Mouse (Mus musculus): Measurements from ENCODE around the gene Pld5. TPM values are rescaled to one million over a fixed set of nuclear protein-coding genes. Genes with fewer than 3 reads are reported as not detected.
A peak's percentile ranks its signal among the peaks of the same experiment; 100 is the strongest.

Gene Pld5
- total and polyA plus RNA-seq, 2 experiments from 2014 or later: 4.9 to 6.1 TPM

DNA sequence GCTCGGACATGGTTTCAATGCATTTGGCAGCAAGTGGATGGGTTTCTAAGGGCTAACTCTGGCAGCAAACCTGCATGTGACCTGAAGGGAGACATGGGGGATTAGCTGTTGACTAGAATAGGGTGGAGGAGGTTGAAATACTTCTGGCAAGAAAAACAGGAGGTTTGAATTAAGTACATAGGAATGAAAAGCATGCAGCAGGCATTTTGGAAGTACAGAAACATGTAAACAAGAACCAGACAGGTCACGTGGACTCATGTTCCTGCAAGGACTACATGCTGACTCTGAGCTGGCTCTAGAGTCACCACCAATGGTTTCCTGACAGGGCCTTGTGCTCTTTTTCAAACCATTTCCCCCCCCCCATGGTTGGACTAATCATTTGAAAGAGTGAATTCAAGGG is 183.0 kb downstream of the Pld5 start:
- H3K9me3 ChIP-seq (ENCODE audit: low read length): no peaks in the 10 kb centered on the region
- no peak for TF ChIP-seq CTCF (IDR thresholded peaks at IDR 0.05)
- no peaks in the 10 kb centered on the region for H3K27me3 ChIP-seq (ENCODE audit: insufficient read depth, low read length)
- 74% methylated on average over 2 of the region's 2 CpGs for WGBS
- no peak overlapping the region for H3K9ac ChIP-seq (replicated peaks; ENCODE audit: low read length, poor library complexity, severe bottlenecking)
- no peaks in the 10 kb centered on the region for H3K36me3 ChIP-seq (ENCODE audit: insufficient read depth, low read length)
- H3K27ac ChIP-seq (ENCODE audit: low read depth, low read length): no peak overlapping the region
- no peak for DNase-seq (ENCODE audit: low spot score)
- ATAC-seq (ENCODE audit: low FRiP score): no peak
- no peak overlapping the region for H3K4me3 ChIP-seq (ENCODE audit: low read depth, low read length)
- no peak overlapping the region for H3K4me2 ChIP-seq (ENCODE audit: low read depth, low read length, poor library complexity, severe bottlenecking)
- H3K4me1 ChIP-seq (ENCODE audit: insufficient read depth, low read length): no peaks in the 10 kb centered on the region

- no peak for TF ChIP-seq CTCF (IDR thresholded peaks at IDR 0.05)
- DNase-seq (ENCODE audit: low spot score): no peak
- Histone ChIP-seq H3K36me3 (ENCODE audit: insufficient read depth, low read length) (no peaks in the 10 kb centered on the region), H3K4me3 (ENCODE audit: low read depth, low read length) (no peak overlapping the region), H3K9me3 (ENCODE audit: low read length) (no peaks in the 10 kb centered on the region), H3K9ac (replicated peaks; ENCODE audit: low read length, poor library complexity, severe bottlenecking) (no peak overlapping the region), H3K27ac (ENCODE audit: low read depth, low read length) (no peak overlapping the region), H3K27me3 (ENCODE audit: insufficient read depth, low read length) (no peaks in the 10 kb centered on the region), H3K4me2 (ENCODE audit: low read depth, low read length, poor library complexity, severe bottlenecking) (no peak overlapping the region), H3K4me1 (ENCODE audit: insufficient read depth, low read length) (no peaks in the 10 kb centered on the region)
- WGBS: 89% methylated on average over 3 of the region's 3 CpGs
- ATAC-seq (ENCODE audit: low FRiP score): no peak
These were observed 185.7 kb downstream of the Pld5 start for GRCm38 (mm10) chr1:176089382-176089781.

DNA sequence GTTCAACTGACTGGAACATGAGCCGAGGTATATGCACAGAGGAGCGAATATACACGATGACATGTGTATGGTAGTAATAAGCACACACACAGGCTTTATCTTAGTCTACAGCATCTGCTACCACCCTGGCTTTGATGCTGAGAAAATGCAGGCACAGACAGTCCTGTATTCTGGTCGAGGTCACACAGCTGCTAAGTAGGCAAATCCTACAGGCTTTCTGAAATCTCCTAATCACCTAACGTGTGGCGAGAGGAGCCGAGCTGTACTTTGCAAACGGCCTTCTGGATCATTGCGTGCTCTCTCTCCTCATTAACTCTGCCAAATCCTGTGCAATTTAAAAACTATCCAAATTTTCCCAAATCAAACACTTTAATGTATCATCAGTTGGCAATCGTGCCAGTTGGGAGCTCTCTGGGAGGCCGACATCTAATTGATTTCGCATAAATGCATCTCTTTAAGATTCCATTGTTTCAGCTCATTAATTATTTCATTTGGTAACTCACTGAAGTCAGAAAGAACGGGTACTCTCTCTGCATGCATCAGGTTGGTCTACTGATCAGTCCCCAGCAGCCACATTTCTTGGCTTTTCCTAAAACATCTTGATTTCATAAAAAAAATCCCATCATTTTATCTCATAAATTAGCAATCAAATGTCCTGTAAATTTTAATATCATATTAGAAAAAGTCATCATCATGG is 189.0 kb downstream of the Pld5 start:
- Histone ChIP-seq H3K27me3 (ENCODE audit: insufficient read depth, low read length) (no peaks in the 10 kb centered on the region), H3K9me3 (ENCODE audit: low read length) (no peaks in the 10 kb centered on the region), H3K9ac (replicated peaks; ENCODE audit: low read length, poor library complexity, severe bottlenecking) (no peak overlapping the region), H3K27ac (ENCODE audit: low read depth, low read length) (no peak overlapping the region), H3K4me2 (ENCODE audit: low read depth, low read length, poor library complexity, severe bottlenecking) (no peak overlapping the region), H3K36me3 (ENCODE audit: insufficient read depth, low read length) (no peaks in the 10 kb centered on the region), H3K4me1 (ENCODE audit: insufficient read depth, low read length) (no peaks in the 10 kb centered on the region), H3K4me3 (ENCODE audit: low read depth, low read length) (no peak overlapping the region)
- no peak for TF ChIP-seq CTCF (IDR thresholded peaks at IDR 0.05)
- peak; percentile 29 for DNase-seq (ENCODE audit: low spot score)
- ATAC-seq (ENCODE audit: low FRiP score): no peak
- WGBS: 55% methylated on average over 13 of the region's 13 CpGs

GRCm38 (mm10) chr1:176082306-176082705 is 192.8 kb downstream of the Pld5 start:
- H3K27ac ChIP-seq (ENCODE audit: low read depth, low read length): no peak overlapping the region
- H3K4me3 ChIP-seq (ENCODE audit: low read depth, low read length): no peak overlapping the region
- no peak for TF ChIP-seq CTCF (IDR thresholded peaks at IDR 0.05)
- no peaks in the 10 kb centered on the region for H3K36me3 ChIP-seq (ENCODE audit: insufficient read depth, low read length)
- no peak for DNase-seq (ENCODE audit: low spot score)
- 50% methylated on average over 4 of the region's 4 CpGs for WGBS
- H3K27me3 ChIP-seq (ENCODE audit: insufficient read depth, low read length): no peaks in the 10 kb centered on the region
- H3K9me3 ChIP-seq (ENCODE audit: low read length): no peaks in the 10 kb centered on the region
- H3K4me1 ChIP-seq (ENCODE audit: insufficient read depth, low read length): no peaks in the 10 kb centered on the region
- no peak for ATAC-seq (ENCODE audit: low FRiP score)
- H3K9ac ChIP-seq (replicated peaks; ENCODE audit: low read length, poor library complexity, severe bottlenecking): no peak overlapping the region
- H3K4me2 ChIP-seq (ENCODE audit: low read depth, low read length, poor library complexity, severe bottlenecking): no peak overlapping the region

- DNase-seq (ENCODE audit: low spot score) (no peak), ATAC-seq (ENCODE audit: low FRiP score) (no peak)
- Histone ChIP-seq H3K4me2 (ENCODE audit: low read depth, low read length, poor library complexity, severe bottlenecking) (no peak overlapping the region), H3K36me3 (ENCODE audit: insufficient read depth, low read length) (no peaks in the 10 kb centered on the region), H3K4me3 (ENCODE audit: low read depth, low read length) (no peak overlapping the region), H3K27ac (ENCODE audit: low read depth, low read length) (no peak overlapping the region), H3K9ac (replicated peaks; ENCODE audit: low read length, poor library complexity, severe bottlenecking) (no peak overlapping the region), H3K9me3 (ENCODE audit: low read length) (no peaks in the 10 kb centered on the region), H3K4me1 (ENCODE audit: insufficient read depth, low read length) (no peaks in the 10 kb centered on the region), H3K27me3 (ENCODE audit: insufficient read depth, low read length) (no peaks in the 10 kb centered on the region)
- TF ChIP-seq CTCF (IDR thresholded peaks at IDR 0.05): no peak
- 63% methylated on average over 2 of the region's 2 CpGs for WGBS
These were observed 194.1 kb downstream of the Pld5 start for GRCm38 (mm10) chr1:176080969-176081368.

GRCm38 (mm10) chr1:176078410-176078809 is 196.7 kb downstream of the Pld5 start:
- DNase-seq (ENCODE audit: low spot score) (no peak), ATAC-seq (ENCODE audit: low FRiP score) (no peak)
- 87% methylated on average over 7 of the region's 7 CpGs for WGBS
- Histone ChIP-seq H3K4me3 (ENCODE audit: low read depth, low read length) (no peak overlapping the region), H3K4me1 (ENCODE audit: insufficient read depth, low read length) (no peaks in the 10 kb centered on the region), H3K9me3 (ENCODE audit: low read length) (no peaks in the 10 kb centered on the region), H3K27ac (ENCODE audit: low read depth, low read length) (no peak overlapping the region), H3K27me3 (ENCODE audit: insufficient read depth, low read length) (no peaks in the 10 kb centered on the region), H3K36me3 (ENCODE audit: insufficient read depth, low read length) (no peaks in the 10 kb centered on the region), H3K9ac (replicated peaks; ENCODE audit: low read length, poor library complexity, severe bottlenecking) (no peak overlapping the region), H3K4me2 (ENCODE audit: low read depth, low read length, poor library complexity, severe bottlenecking) (no peak overlapping the region)
- TF ChIP-seq CTCF (IDR thresholded peaks at IDR 0.05): no peak

Data from midbrain, postnatal 0 days (tissue).